ENCODE assay signal across 10 mouse cellular contexts in genomic region chr17:27141971-27142450, GRCm38 (mm10). TPM values are rescaled to one million over a fixed set of nuclear protein-coding genes. Genes with fewer than 3 reads are reported as not detected.
DNase-seq lines count a peak whose midpoint lies in the region; ATAC-seq and TF ChIP-seq lines count a peak whose summit lies in the region.
"Had no signal": no experiment of that assay in that cellular context is flagged by ENCODE, and none has a peak within 500 bp of the region (broad histone marks: within the 10 kb centered on the region; RNA-seq: fewer than 3 reads in every experiment).

No protein-coding gene starts in this region.

- no peak for TF ChIP-seq CTCF in lung, adult 2 months (IDR thresholded peaks at IDR 0.05; ENCODE audit: insufficient read depth, low read length)
- no peak for TF ChIP-seq CTCF in intestine, postnatal 0 days (IDR thresholded peaks at IDR 0.05; ENCODE audit: low read depth)

- 26% methylated on average over 10 of the region's 10 CpGs for WGBS in lung, embryonic 16.5 days
- WGBS in lung, adult 2 months = 28% methylated on average over 10 of the region's 10 CpGs
- 32% methylated on average over 10 of the region's 10 CpGs for WGBS in embryonic facial prominence, embryonic 14.5 days
- WGBS in intestine, postnatal 0 days = 22% methylated on average over 10 of the region's 10 CpGs
- 49% methylated on average over 10 of the region's 10 CpGs for WGBS in hindbrain, embryonic 14.5 days
- WGBS in forebrain, embryonic 16.5 days = 43% methylated on average over 10 of the region's 10 CpGs

- DNase-seq in lung, adult 2 months = no peak
- DNase-seq in embryonic facial prominence, embryonic 14.5 days (ENCODE audit: low spot score) = peak; percentile 69
- DNase-seq in skeletal muscle tissue, adult 2 months (ENCODE audit: low read depth, low spot score) = peak; percentile 89
- no peak for DNase-seq in hindbrain, embryonic 14.5 days (ENCODE audit: low spot score)
- DNase-seq in right cerebral cortex, postnatal 25 days = no peak

- no peak for TF ChIP-seq POLR2A in lung, adult 2 months (IDR thresholded peaks at IDR 0.05; ENCODE audit: borderline replicate concordance, extremely low read depth, low read depth, low read length)

- H3K9me3 ChIP-seq in lung, embryonic 16.5 days (ENCODE audit: control insufficient read depth, low read length) = no peaks in the 10 kb centered on the region
- no peaks in the 10 kb centered on the region for H3K9me3 ChIP-seq in embryonic facial prominence, embryonic 14.5 days (ENCODE audit: control insufficient read depth, low read length)
- H3K9me3 ChIP-seq in intestine, postnatal 0 days (ENCODE audit: control insufficient read depth) = no peaks in the 10 kb centered on the region
- no peaks in the 10 kb centered on the region for H3K9me3 ChIP-seq in hindbrain, embryonic 14.5 days (ENCODE audit: control insufficient read depth, low read length)
- no peaks in the 10 kb centered on the region for H3K9me3 ChIP-seq in forebrain, embryonic 16.5 days (ENCODE audit: control insufficient read depth, low read length)

- peak; percentile 56; the same call in 1 of the 2 replicates for ATAC-seq in lung, embryonic 16.5 days (ENCODE audit: low read depth)
- peak; percentile 48; the same call in 1 of the 2 replicates for ATAC-seq in embryonic facial prominence, embryonic 14.5 days (ENCODE audit: low read depth)
- peak; percentile 57 for ATAC-seq in intestine, postnatal 0 days
- ATAC-seq in hindbrain, embryonic 14.5 days (ENCODE audit: low FRiP score) = no peak
- no peak for ATAC-seq in forebrain, embryonic 16.5 days

- H3K4me2 ChIP-seq in lung, embryonic 16.5 days (ENCODE audit: low read depth, low read length) = peak overlapping the region; percentile 13; the same call in 1 of the 2 replicates
- H3K4me2 ChIP-seq in embryonic facial prominence, embryonic 14.5 days (ENCODE audit: low read depth, low read length) = peak overlapping the region; percentile 28; the same call in 1 of the 2 replicates
- 0 out of 2 replicates have a peak overlapping the region, but pooled peaks have one; percentile 9 for H3K4me2 ChIP-seq in intestine, postnatal 0 days (replicated peaks; ENCODE audit: low read depth)
- no peak overlapping the region for H3K4me2 ChIP-seq in hindbrain, embryonic 14.5 days (replicated peaks)
- no peak overlapping the region for H3K4me2 ChIP-seq in forebrain, embryonic 16.5 days (ENCODE audit: low read length)
- H3K4me2 ChIP-seq: liver, embryonic 11.5 days had no signal

- H3K4me1 ChIP-seq in lung, embryonic 16.5 days (replicated peaks; ENCODE audit: control insufficient read depth, insufficient read depth, low read length) = no peaks in the 10 kb centered on the region
- no peaks in the 10 kb centered on the region for H3K4me1 ChIP-seq in lung, adult 2 months (ENCODE audit: control insufficient read depth, insufficient read depth, low read length)
- H3K4me1 ChIP-seq in embryonic facial prominence, embryonic 14.5 days (ENCODE audit: control insufficient read depth, insufficient read depth, low read length) = peaks cover 23% of the 10 kb centered on the region
- no peaks in the 10 kb centered on the region; the same call in 1 of the 2 replicates for H3K4me1 ChIP-seq in intestine, postnatal 0 days (replicated peaks; ENCODE audit: control insufficient read depth, insufficient read depth, low read length)
- peaks cover 38% of the 10 kb centered on the region for H3K4me1 ChIP-seq in hindbrain, embryonic 14.5 days (replicated peaks; ENCODE audit: control insufficient read depth, insufficient read depth, low read length)
- H3K4me1 ChIP-seq in forebrain, embryonic 16.5 days (replicated peaks; ENCODE audit: control insufficient read depth, insufficient read depth, low read length) = peaks cover 32% of the 10 kb centered on the region

- H3K36me3 ChIP-seq in lung, embryonic 16.5 days (ENCODE audit: control insufficient read depth, insufficient read depth, low read length) = no peaks in the 10 kb centered on the region
- no peaks in the 10 kb centered on the region for H3K36me3 ChIP-seq in embryonic facial prominence, embryonic 14.5 days (ENCODE audit: control insufficient read depth, insufficient read depth, low read length)
- H3K36me3 ChIP-seq in intestine, postnatal 0 days (ENCODE audit: control insufficient read depth, insufficient read depth) = no peaks in the 10 kb centered on the region
- no peaks in the 10 kb centered on the region for H3K36me3 ChIP-seq in hindbrain, embryonic 14.5 days (replicated peaks; ENCODE audit: control insufficient read depth, insufficient read depth)
- no peaks in the 10 kb centered on the region for H3K36me3 ChIP-seq in forebrain, embryonic 16.5 days (ENCODE audit: control insufficient read depth, insufficient read depth)

- H3K27me3 ChIP-seq in lung, embryonic 16.5 days (ENCODE audit: control insufficient read depth, insufficient read depth, low read depth, low read length) = no peaks in the 10 kb centered on the region
- no peaks in the 10 kb centered on the region for H3K27me3 ChIP-seq in embryonic facial prominence, embryonic 14.5 days (replicated peaks; ENCODE audit: control insufficient read depth, insufficient read depth, low read length)
- H3K27me3 ChIP-seq in intestine, postnatal 0 days (replicated peaks; ENCODE audit: control insufficient read depth, insufficient read depth, low read length) = no peaks in the 10 kb centered on the region
- H3K27me3 ChIP-seq in hindbrain, embryonic 14.5 days (ENCODE audit: control insufficient read depth, insufficient read depth, low read length) = no peaks in the 10 kb centered on the region
- no peaks in the 10 kb centered on the region for H3K27me3 ChIP-seq in forebrain, embryonic 16.5 days (replicated peaks; ENCODE audit: control insufficient read depth, insufficient read depth, low read length)

- H3K4me3 ChIP-seq in lung, embryonic 16.5 days (ENCODE audit: low read length) = no peak overlapping the region
- H3K4me3 ChIP-seq in lung, adult 2 months (replicated peaks; ENCODE audit: extremely low read depth, low read depth, low read length) = no peak overlapping the region
- H3K4me3 ChIP-seq in embryonic facial prominence, embryonic 14.5 days (ENCODE audit: low read depth, low read length) = no peak overlapping the region
- H3K4me3 ChIP-seq in intestine, postnatal 0 days (ENCODE audit: low read depth, low read length) = no peak overlapping the region
- H3K4me3 ChIP-seq in hindbrain, embryonic 14.5 days (replicated peaks; ENCODE audit: low read length) = no peak overlapping the region
- no peak overlapping the region for H3K4me3 ChIP-seq in forebrain, embryonic 16.5 days (replicated peaks; ENCODE audit: low read length)
- H3K4me3 ChIP-seq: erythroblast, embryonic 14.5 days had no signal

- H3K9ac ChIP-seq in lung, embryonic 16.5 days (ENCODE audit: low read length) = no peak overlapping the region
- peak overlapping the region; percentile 6; the same call in 1 of the 2 replicates for H3K9ac ChIP-seq in embryonic facial prominence, embryonic 14.5 days (ENCODE audit: low read depth, low read length)
- H3K9ac ChIP-seq in intestine, postnatal 0 days (ENCODE audit: low read depth, low read length) = no peak overlapping the region
- H3K9ac ChIP-seq in hindbrain, embryonic 14.5 days = no peak overlapping the region
- H3K9ac ChIP-seq in forebrain, embryonic 16.5 days (replicated peaks; ENCODE audit: low read depth, low read length) = no peak overlapping the region

- no peak overlapping the region for H3K27ac ChIP-seq in lung, embryonic 16.5 days (ENCODE audit: low read length)
- H3K27ac ChIP-seq in embryonic facial prominence, embryonic 14.5 days (replicated peaks; ENCODE audit: low read depth, low read length) = peak overlapping the region; percentile 28; the same call in 1 of the 2 replicates
- H3K27ac ChIP-seq in intestine, postnatal 0 days (ENCODE audit: low read depth, low read length) = no peak overlapping the region
- H3K27ac ChIP-seq in hindbrain, embryonic 14.5 days = no peak overlapping the region
- H3K27ac ChIP-seq in forebrain, embryonic 16.5 days (ENCODE audit: low read length) = no peak overlapping the region

RNA-seq across cellular contexts. Expression of gene Uqcc2, which starts 8.3 kb away (rescaled TPM):
- polyA plus RNA-seq in lung, embryonic 16.5 days (2015; fragmentation: Nextera tagmentation; extraction: Ambion mirVana) = 248 and 255 TPM in 2 replicates
- 80.0 and 91.5 TPM in 2 replicates for polyA plus RNA-seq in lung, adult 2 months (2012; rRNA removed)
- polyA plus RNA-seq in embryonic facial prominence, embryonic 14.5 days (2014; fragmentation: Nextera tagmentation; extraction: Ambion mirVana) = 343 and 350 TPM in 2 replicates
- polyA plus RNA-seq in intestine, postnatal 0 days (2015; fragmentation: Nextera tagmentation; extraction: Ambion mirVana) = 190 and 206 TPM in 2 replicates
- 359 and 406 TPM in 2 replicates for polyA plus RNA-seq in hindbrain, embryonic 14.5 days (2014; fragmentation: Nextera tagmentation; extraction: Ambion mirVana)
- polyA plus RNA-seq in forebrain, embryonic 16.5 days (2015; fragmentation: Nextera tagmentation; extraction: Ambion mirVana) = 253 and 266 TPM in 2 replicates

RNA-seq across cellular contexts. Expression of gene Ip6k3, which starts 25.6 kb away (rescaled TPM):
- 0.16 and 0.43 TPM in 2 replicates for polyA plus RNA-seq in lung, embryonic 16.5 days (2015; fragmentation: Nextera tagmentation; extraction: Ambion mirVana)
- 3.3 and 3.6 TPM in 2 replicates for polyA plus RNA-seq in lung, adult 2 months (2012; rRNA removed)
- polyA plus RNA-seq in embryonic facial prominence, embryonic 14.5 days (2014; fragmentation: Nextera tagmentation; extraction: Ambion mirVana) = 0.59 and 1.1 TPM in 2 replicates
- polyA plus RNA-seq in intestine, postnatal 0 days (2015; fragmentation: Nextera tagmentation; extraction: Ambion mirVana) = not detected in 2 replicates
- polyA plus RNA-seq in hindbrain, embryonic 14.5 days (2014; fragmentation: Nextera tagmentation; extraction: Ambion mirVana) = 0.60 and 0.80 TPM in 2 replicates
- polyA plus RNA-seq in forebrain, embryonic 16.5 days (2015; fragmentation: Nextera tagmentation; extraction: Ambion mirVana) = 0.30 TPM in 1 of 2 replicates, not detected in the other
- polyA plus RNA-seq: erythroblast, embryonic 14.5 days had no signal

Comparison
In these comparisons a context has a peak if more than half of its experiments do, and no peak if none do; other contexts are left out.
1. ATAC-seq: peak in lung, embryonic 16.5 days (single experiment), embryonic facial prominence, embryonic 14.5 days (single experiment) and intestine, postnatal 0 days (single experiment); none in hindbrain, embryonic 14.5 days (single experiment) and forebrain, embryonic 16.5 days (single experiment).
2. H3K4me2 ChIP-seq: peak in lung, embryonic 16.5 days (single experiment), embryonic facial prominence, embryonic 14.5 days (single experiment) and intestine, postnatal 0 days (single experiment); none in hindbrain, embryonic 14.5 days (single experiment) and forebrain, embryonic 16.5 days (single experiment).
3. DNase-seq: peak in embryonic facial prominence, embryonic 14.5 days (single experiment) and skeletal muscle tissue, adult 2 months (single experiment); none in lung, adult 2 months (single experiment), hindbrain, embryonic 14.5 days (single experiment) and right cerebral cortex, postnatal 25 days (single experiment).